Mouse (Mus musculus) lung, embryonic 16.5 days (tissue): Measurements from ENCODE around the gene Apoc2. TPM values are rescaled to one million over a fixed set of nuclear protein-coding genes. Genes with fewer than 3 reads are reported as not detected.
A peak's percentile ranks its signal among the peaks of the same experiment; 100 is the strongest.

Experiments used
- ATAC-seq: fragments of 200-750 bp; cut with Nextera tagmentation; 2 replicates; pipeline ENCODE4 v1.8.0; 2017; ENCODE audit warnings: low read depth, mild to moderate bottlenecking, moderate library complexity
- H3K27ac ChIP-seq: fragments of 300-500 bp; sonication (generic); 2 replicates; pipeline ENCODE4 v1.5.1; 2014; ENCODE audit warnings: mild to moderate bottlenecking, control low read depth, low read length
- H3K27me3 ChIP-seq: fragments of 300-500 bp; sonication (generic); 2 replicates; pipeline ENCODE4 v1.6.1; 2014; ENCODE audit warnings: low read depth, low read length, mixed read lengths; ENCODE audit not compliant: control insufficient read depth, insufficient read depth
- H3K36me3 ChIP-seq: fragments of 300-500 bp; sonication (generic); 2 replicates; pipeline ENCODE4 v1.6.1; 2014; ENCODE audit warnings: low read length; ENCODE audit not compliant: control insufficient read depth, insufficient read depth
- H3K4me1 ChIP-seq: fragments of 300-500 bp; sonication (generic); replicated peaks from 2 replicates; pipeline ENCODE4 v1.6.1; 2014; ENCODE audit warnings: low read length, mixed read lengths; ENCODE audit not compliant: control insufficient read depth, insufficient read depth
- H3K4me2 ChIP-seq: fragments of 300-500 bp; sonication (generic); 2 replicates; pipeline ENCODE4 v1.6.1; 2014; ENCODE audit warnings: low read depth, low read length, control low read depth
- H3K4me3 ChIP-seq: fragments of 300-500 bp; sonication (generic); 2 replicates; pipeline ENCODE4 v1.5.1; 2014; ENCODE audit warnings: mild to moderate bottlenecking, low read length, control low read depth
- H3K9ac ChIP-seq: fragments of 300-500 bp; sonication (generic); 2 replicates; pipeline ENCODE4 v1.6.1; 2014; ENCODE audit warnings: low read length, control low read depth
- H3K9me3 ChIP-seq: fragments of 300-500 bp; sonication (generic); 2 replicates; pipeline ENCODE4 v1.6.1; 2016; ENCODE audit warnings: low read length; ENCODE audit not compliant: control insufficient read depth
- WGBS: fragments of 180-500 bp; shearing (Covaris S2); extraction: QIAGEN DNeasy Blood & Tissue Kit; methylation state at CpG from one replicate; pipeline ENCODE4 v1.1.7; 2014; 5-methylcytosine and 5-hydroxymethylcytosine counted together
- polyA plus RNA-seq: library from polyadenylated mRNA; unstranded; fragments of >200 nt; fragmentation: Nextera tagmentation; extraction: Ambion mirVana; gene quantifications from 2 replicates; pipeline ENCODE4 v1.2.1, GENCODE M21; 2015

Apoc2 gene
- 3.3 and 20.9 TPM in 2 replicates for polyA plus RNA-seq

- WGBS = 50% methylated on average over 8 of the region's 8 CpGs
- ATAC-seq = no peak
- Histone ChIP-seq H3K36me3 (no peaks in the 10 kb centered on the region), H3K9ac (no peak within 1 kb of the TSS), H3K27ac (no peak within 1 kb of the TSS), H3K4me1 (no peaks in the 10 kb centered on the region), H3K27me3 (no peaks in the 10 kb centered on the region), H3K9me3 (no peaks in the 10 kb centered on the region), H3K4me3 (no peak within 1 kb of the TSS), H3K4me2 (no peak within 1 kb of the TSS)
Observed at GRCm38 (mm10) chr7:19677872-19678271, at the start of gene Apoc2. Gene Apoc2 (minus strand): TSS chr7:19677941.

GRCm38 (mm10) chr7:19726541-19726940 lies 48.8 kb upstream of the Apoc2 start:
- 89% methylated on average over 4 of the region's 4 CpGs for WGBS
- peaks cover 4% of the 10 kb centered on the region; the same call in 1 of the 2 replicates for H3K9me3 ChIP-seq
- no peak overlapping the region for H3K27ac ChIP-seq
- H3K4me3 ChIP-seq = no peak overlapping the region
- no peak overlapping the region for H3K9ac ChIP-seq
- no peak for ATAC-seq
- no peaks in the 10 kb centered on the region; the same call in 1 of the 2 replicates for H3K4me1 ChIP-seq
- peaks cover 70% of the 10 kb centered on the region for H3K36me3 ChIP-seq
- H3K27me3 ChIP-seq = no peaks in the 10 kb centered on the region
- no peak overlapping the region for H3K4me2 ChIP-seq

GRCm38 (mm10) chr7:19724167-19724566 lies 46.4 kb upstream of the Apoc2 start:
- Histone ChIP-seq H3K27me3 (no peaks in the 10 kb centered on the region), H3K4me1 (no peaks in the 10 kb centered on the region; the same call in 1 of the 2 replicates), H3K36me3 (peaks cover 69% of the 10 kb centered on the region), H3K9me3 (peaks cover 12% of the 10 kb centered on the region; the same call in 1 of the 2 replicates), H3K9ac (no peak overlapping the region), H3K4me2 (no peak overlapping the region), H3K27ac (0 out of 2 replicates have a peak overlapping the region, but pooled peaks have one; percentile 9), H3K4me3 (no peak overlapping the region)
- peak; percentile 36; the same call in 1 of the 2 replicates for ATAC-seq
- WGBS = 86% methylated on average over 12 of the region's 12 CpGs

DNA sequence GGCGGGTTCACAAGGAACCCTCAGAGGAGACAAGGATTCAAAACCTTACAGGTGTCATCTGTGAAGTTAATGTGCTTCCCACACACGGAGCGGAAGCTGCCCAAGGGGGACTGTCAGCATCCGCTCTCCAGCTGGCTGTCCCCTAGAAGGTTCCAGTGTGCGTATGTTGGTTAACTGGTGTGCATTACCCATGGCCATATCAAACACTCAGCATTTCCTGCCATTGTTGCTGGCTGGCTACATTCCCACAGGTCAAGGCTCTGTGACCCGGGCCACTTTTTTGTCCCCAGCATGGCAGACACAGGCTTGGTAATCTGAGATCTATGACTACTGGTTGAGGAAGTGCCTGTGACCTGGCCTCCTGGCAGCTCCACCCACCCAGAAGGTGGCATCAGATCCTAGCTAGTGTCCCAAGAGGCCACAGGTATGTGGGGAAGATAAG lies 45.0 kb upstream of the Apoc2 start:
- Histone ChIP-seq H3K4me2 (no peak overlapping the region), H3K27ac (peak overlapping the region; percentile 54; the same call in 1 of the 2 replicates), H3K4me1 (no peaks in the 10 kb centered on the region; the same call in 1 of the 2 replicates), H3K9me3 (peaks cover 12% of the 10 kb centered on the region; the same call in 1 of the 2 replicates), H3K4me3 (no peak overlapping the region), H3K27me3 (no peaks in the 10 kb centered on the region), H3K9ac (no peak overlapping the region), H3K36me3 (peaks cover 63% of the 10 kb centered on the region)
- peak; percentile 57 for ATAC-seq
- WGBS = 83% methylated on average over 6 of the region's 6 CpGs

DNA sequence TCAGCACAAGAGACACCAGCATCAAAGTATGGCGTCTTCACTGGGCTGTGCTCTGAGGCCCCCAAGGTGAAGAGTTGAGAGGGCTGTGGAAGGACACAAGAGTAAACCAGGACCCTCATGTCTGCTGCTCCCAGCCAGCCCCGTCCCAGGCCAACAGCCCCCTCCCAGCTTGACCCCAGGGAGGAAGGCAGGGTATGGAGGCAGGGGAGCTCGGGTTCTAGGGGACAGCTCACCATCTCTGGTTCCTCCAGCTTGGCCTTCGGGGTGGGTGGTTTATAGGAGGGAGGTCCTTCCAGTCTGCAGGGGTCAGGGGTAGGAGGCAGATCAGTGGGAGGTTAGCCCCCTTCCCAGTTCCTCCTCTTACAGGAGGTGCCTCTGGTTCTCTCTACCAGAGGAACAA lies 41.5 kb upstream of the Apoc2 start:
- H3K27ac ChIP-seq = no peak overlapping the region
- peaks cover 12% of the 10 kb centered on the region for H3K4me1 ChIP-seq
- no peak overlapping the region for H3K4me2 ChIP-seq
- H3K9ac ChIP-seq = no peak overlapping the region
- no peak overlapping the region for H3K4me3 ChIP-seq
- H3K36me3 ChIP-seq = peaks cover 39% of the 10 kb centered on the region
- H3K9me3 ChIP-seq = peaks cover 12% of the 10 kb centered on the region; the same call in 1 of the 2 replicates
- no peak for ATAC-seq
- H3K27me3 ChIP-seq = no peaks in the 10 kb centered on the region
- WGBS = 94% methylated on average over 4 of the region's 4 CpGs

GRCm38 (mm10) chr7:19718297-19718952 lies 40.7 kb upstream of the Apoc2 start:
- no peak for ATAC-seq
- Histone ChIP-seq H3K36me3 (peaks cover 36% of the 10 kb centered on the region), H3K4me1 (peaks cover 16% of the 10 kb centered on the region), H3K27ac (no peak overlapping the region), H3K27me3 (no peaks in the 10 kb centered on the region), H3K9ac (no peak overlapping the region), H3K9me3 (peaks cover 12% of the 10 kb centered on the region; the same call in 1 of the 2 replicates), H3K4me2 (no peak overlapping the region), H3K4me3 (no peak overlapping the region)
- 92% methylated on average over 5 of the region's 5 CpGs for WGBS

DNA sequence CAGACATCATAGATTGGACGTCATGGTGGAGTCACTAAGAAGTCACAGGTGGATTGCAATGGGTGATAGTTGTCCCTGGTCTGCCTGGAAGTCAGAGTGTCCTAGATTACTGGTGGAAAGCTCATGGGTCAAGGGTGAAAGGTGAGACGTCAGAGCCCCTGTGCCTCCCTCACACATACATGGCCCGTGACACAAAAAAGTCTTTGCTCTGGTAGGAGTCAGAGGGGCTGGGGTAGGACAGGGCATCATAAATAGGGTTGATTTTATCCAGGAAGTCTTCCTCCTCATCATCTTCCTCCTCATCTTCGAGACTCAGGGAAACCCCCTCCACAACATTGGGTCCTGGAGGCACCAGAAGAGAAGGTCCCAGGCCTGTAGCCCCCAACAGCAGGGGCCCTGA lies 39.6 kb upstream of the Apoc2 start:
- Histone ChIP-seq H3K4me2 (no peak overlapping the region), H3K4me3 (no peak overlapping the region), H3K27me3 (no peaks in the 10 kb centered on the region), H3K36me3 (peaks cover 30% of the 10 kb centered on the region), H3K9ac (no peak overlapping the region), H3K27ac (no peak overlapping the region), H3K9me3 (peaks cover 12% of the 10 kb centered on the region; the same call in 1 of the 2 replicates), H3K4me1 (peaks cover 16% of the 10 kb centered on the region)
- 89% methylated on average over 4 of the region's 4 CpGs for whole genome bisulfite sequencing
- ATAC-seq = no peak

DNA sequence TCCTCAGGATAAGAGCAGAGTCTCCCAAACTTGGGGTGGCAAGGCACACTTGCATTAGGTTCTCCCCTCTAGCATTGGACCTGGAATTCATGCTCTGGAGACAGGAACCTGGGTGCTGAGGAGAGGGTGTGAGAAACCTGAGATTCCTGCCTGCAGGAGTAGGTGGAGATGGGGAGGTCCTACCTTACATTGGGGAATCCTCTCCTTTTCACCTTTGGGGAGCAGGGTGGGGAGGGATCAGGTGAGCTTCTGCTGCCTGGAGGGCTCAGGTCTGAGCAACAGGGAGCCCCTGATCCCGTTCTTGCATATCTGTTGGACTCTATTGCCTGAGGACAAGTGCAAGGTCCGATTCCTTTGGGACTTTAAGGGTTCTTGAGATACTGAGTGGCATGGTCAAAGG lies 39.1 kb upstream of the Apoc2 start:
- no peaks in the 10 kb centered on the region for H3K27me3 ChIP-seq
- peaks cover 30% of the 10 kb centered on the region for H3K36me3 ChIP-seq
- ATAC-seq = no peak
- peaks cover 16% of the 10 kb centered on the region for H3K4me1 ChIP-seq
- H3K4me3 ChIP-seq = no peak overlapping the region
- no peak overlapping the region for H3K27ac ChIP-seq
- H3K4me2 ChIP-seq = no peak overlapping the region
- 77% methylated on average over 2 of the region's 2 CpGs for WGBS
- peaks cover 11% of the 10 kb centered on the region; the same call in 1 of the 2 replicates for H3K9me3 ChIP-seq
- no peak overlapping the region for H3K9ac ChIP-seq

- H3K4me3 ChIP-seq = peak overlapping the region; percentile 37
- H3K9me3 ChIP-seq = peaks cover 6% of the 10 kb centered on the region; the same call in 1 of the 2 replicates
- peak overlapping the region; percentile 59 for H3K4me2 ChIP-seq
- H3K27ac ChIP-seq = peak overlapping the region; percentile 73
- ATAC-seq = no peak
- H3K27me3 ChIP-seq = no peaks in the 10 kb centered on the region
- peaks cover 16% of the 10 kb centered on the region for H3K4me1 ChIP-seq
- H3K36me3 ChIP-seq = peaks cover 29% of the 10 kb centered on the region
- peak overlapping the region; percentile 20 for H3K9ac ChIP-seq
- 5% methylated on average over 18 of the region's 18 CpGs for WGBS
Observed at GRCm38 (mm10) chr7:19716055-19716682, 38.4 kb upstream of the Apoc2 start.
